Mouse (Mus musculus) limb, embryonic 14.5 days (tissue): ENCODE measurements around the gene Efhc1. TPM values are rescaled to one million over a fixed set of nuclear protein-coding genes. Genes with fewer than 3 reads are reported as not detected.

Experiments
- ATAC-seq: fragments of 200-750 bp; cut with Nextera tagmentation; 2 replicates; pipeline ENCODE4 v1.8.0; 2017; ENCODE audit warnings: low read depth, moderate number of reproducible peaks, moderate TSS enrichment; ENCODE audit not compliant: low FRiP score
- DNase-seq: peaks from one replicate; pipeline ENCODE4 v3.0.0-alpha.2; 2015; ENCODE audit warnings: low spot score
- H3K27ac ChIP-seq: fragments of 300-500 bp; sonication (generic); replicated peaks from 2 replicates; pipeline ENCODE4 v1.5.1; 2014; ENCODE audit warnings: low read depth, mild to moderate bottlenecking, low read length, moderate library complexity, mixed read lengths
- H3K27me3 ChIP-seq: fragments of 300-500 bp; sonication (generic); 2 replicates; pipeline ENCODE4 v1.6.1; 2014; ENCODE audit warnings: low read length, mixed read lengths; ENCODE audit not compliant: control insufficient read depth, insufficient read depth
- H3K36me3 ChIP-seq: fragments of 300-500 bp; sonication (generic); 2 replicates; pipeline ENCODE4 v1.6.1; 2014; ENCODE audit warnings: mild to moderate bottlenecking, low read length, moderate library complexity, mixed read lengths; ENCODE audit not compliant: control insufficient read depth, insufficient read depth
- H3K4me1 ChIP-seq: fragments of 300-500 bp; sonication (generic); 2 replicates; pipeline ENCODE4 v1.6.1; 2014; ENCODE audit warnings: antibody characterized with exemption, low read length, mixed read lengths; ENCODE audit not compliant: control insufficient read depth, insufficient read depth
- H3K4me2 ChIP-seq: fragments of 300-500 bp; sonication (generic); replicated peaks from 2 replicates; pipeline ENCODE4 v1.6.1; 2014; ENCODE audit warnings: low read depth, mild to moderate bottlenecking, low read length, moderate library complexity; ENCODE audit not compliant: severe bottlenecking
- H3K4me3 ChIP-seq: fragments of 300-500 bp; sonication (generic); replicated peaks from 2 replicates; pipeline ENCODE4 v1.5.1; 2014; ENCODE audit warnings: low read length
- H3K9ac ChIP-seq: fragments of 300-500 bp; sonication (generic); 2 replicates; pipeline ENCODE4 v1.6.1; 2014; ENCODE audit warnings: mild to moderate bottlenecking, low read depth, low read length, moderate library complexity; ENCODE audit not compliant: severe bottlenecking
- H3K9me3 ChIP-seq: fragments of 300-500 bp; sonication (generic); 2 replicates; pipeline ENCODE4 v1.6.1; 2016; ENCODE audit warnings: low read length; ENCODE audit not compliant: control insufficient read depth
- POLR2A ChIP-seq: fragments of 200-500 bp; IDR thresholded peaks from 2 replicates; pipeline ENCODE4 v1.8.0; 2012; ENCODE audit warnings: inconsistent platforms, mild to moderate bottlenecking, moderate library complexity, borderline replicate concordance; ENCODE audit not compliant: insufficient read depth, insufficient read length; ENCODE audit errors: extremely low read depth
- WGBS: fragments of 180-500 bp; shearing (Covaris S2); extraction: QIAGEN DNeasy Blood & Tissue Kit; methylation state at CpG from one replicate; pipeline ENCODE4 v1.1.7; 2014; 5-methylcytosine and 5-hydroxymethylcytosine counted together
- polyA plus RNA-seq, 2 experiments: library from polyadenylated mRNA; depleted of rRNA in 1 of 2; stranded (reverse) in 1 of 2; unstranded in 1 of 2; fragments of >200 nt; fragmentation: Nextera tagmentation in 1 of 2; extraction: Ambion mirVana in 1 of 2; gene quantifications; 2 replicates each; pipeline versions ENCODE4 v1.2.1 to v1.2.3; 2012 to 2014

Gene Efhc1
- polyA plus RNA-seq, 2 experiments, result 2.7 to 3.1 TPM

DNA sequence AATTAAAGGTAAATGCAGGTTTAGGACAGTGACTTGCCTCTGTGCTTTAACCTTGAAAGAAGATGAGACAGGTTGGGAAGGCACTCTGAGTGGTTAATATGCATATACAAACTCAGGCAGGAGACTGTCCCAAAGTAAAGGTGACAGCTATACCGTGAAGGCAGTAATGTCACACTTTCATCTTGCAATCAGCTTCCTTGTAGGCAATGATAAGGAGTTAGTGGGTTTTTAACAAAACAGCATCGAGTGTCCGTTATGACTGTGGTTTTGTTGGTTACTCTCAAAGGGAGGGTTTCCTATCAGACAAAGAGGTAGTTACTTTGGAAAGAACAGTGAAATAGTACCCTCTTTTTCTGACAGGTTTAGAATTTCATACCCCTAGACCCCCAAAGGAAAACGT is 22.9 kb upstream of the Efhc1 start:
- no peak overlapping the region for H3K27ac ChIP-seq
- H3K9ac ChIP-seq, result no peak overlapping the region
- no peak for ATAC-seq
- no peak for TF ChIP-seq POLR2A
- peaks cover 3% of the 10 kb centered on the region; the same call in 1 of the 2 replicates for H3K4me1 ChIP-seq
- WGBS, result 51% methylated on average over 4 of the region's 4 CpGs
- no peak overlapping the region for H3K4me3 ChIP-seq
- no peak overlapping the region for H3K4me2 ChIP-seq
- H3K9me3 ChIP-seq, result no peaks in the 10 kb centered on the region
- peaks cover 3% of the 10 kb centered on the region; the same call in 1 of the 2 replicates for H3K36me3 ChIP-seq
- no peaks in the 10 kb centered on the region for H3K27me3 ChIP-seq
- no peak for DNase-seq

GRCm38 (mm10) chr1:20933457-20933856 is 18.0 kb upstream of the Efhc1 start:
- no peaks in the 10 kb centered on the region for H3K27me3 ChIP-seq
- TF ChIP-seq POLR2A, result no peak
- 20% methylated on average over 7 of the region's 7 CpGs for WGBS
- no peak overlapping the region for H3K9ac ChIP-seq
- H3K4me2 ChIP-seq, result no peak overlapping the region
- H3K9me3 ChIP-seq, result no peaks in the 10 kb centered on the region
- H3K27ac ChIP-seq, result no peak overlapping the region
- ATAC-seq (peak; percentile 79), DNase-seq (peak; percentile 76)
- no peak overlapping the region for H3K4me3 ChIP-seq
- peaks cover 3% of the 10 kb centered on the region; the same call in 1 of the 2 replicates for H3K36me3 ChIP-seq
- no peaks in the 10 kb centered on the region for H3K4me1 ChIP-seq

DNA sequence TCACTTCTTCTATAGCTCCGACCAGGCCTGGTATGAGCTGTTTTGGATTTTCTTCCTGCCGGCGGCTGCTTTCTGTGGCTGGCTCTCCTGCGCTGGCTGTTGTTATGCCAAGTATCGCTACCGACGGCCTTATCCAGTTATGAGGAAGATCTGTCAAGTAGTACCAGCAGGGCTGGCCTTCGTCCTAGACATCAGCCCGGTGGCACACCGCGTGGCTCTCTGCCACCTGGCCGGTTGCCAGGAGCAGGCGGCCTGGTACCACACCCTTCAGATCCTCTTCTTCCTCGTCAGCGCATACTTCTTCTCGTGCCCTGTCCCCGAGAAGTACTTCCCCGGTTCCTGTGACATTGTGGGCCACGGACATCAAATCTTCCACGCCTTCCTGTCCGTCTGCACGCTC is 16.3 kb upstream of the Efhc1 start:
- ATAC-seq, result no peak
- Histone ChIP-seq H3K9me3 (no peaks in the 10 kb centered on the region), H3K4me2 (no peak overlapping the region), H3K27ac (no peak overlapping the region), H3K9ac (no peak overlapping the region), H3K4me1 (no peaks in the 10 kb centered on the region), H3K36me3 (peaks cover 3% of the 10 kb centered on the region; the same call in 1 of the 2 replicates), H3K27me3 (no peaks in the 10 kb centered on the region), H3K4me3 (no peak overlapping the region)
- DNase-seq, result no peak
- 89% methylated on average over 22 of the region's 22 CpGs for WGBS
- no peak for TF ChIP-seq POLR2A

DNA sequence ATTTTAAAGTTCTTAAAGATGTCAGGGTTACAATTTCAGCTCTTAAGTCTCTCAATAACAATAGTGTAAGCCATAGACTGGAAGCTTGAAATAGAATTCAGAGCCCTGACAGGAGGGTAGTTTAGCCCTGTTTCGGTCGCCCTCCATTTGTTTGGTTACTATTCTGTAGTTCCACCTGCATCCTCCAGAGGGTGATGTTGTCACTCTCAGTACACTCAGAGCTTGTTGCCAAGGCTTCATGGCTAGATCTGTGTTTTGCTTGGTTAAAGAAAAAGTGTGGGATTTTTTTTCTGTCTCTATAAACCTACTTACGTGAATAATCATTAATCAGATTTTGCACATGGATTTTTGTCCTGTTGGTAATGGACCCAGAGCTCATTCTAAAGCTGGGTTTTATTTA is 12.4 kb upstream of the Efhc1 start:
- no peak overlapping the region for H3K9ac ChIP-seq
- H3K9me3 ChIP-seq, result no peaks in the 10 kb centered on the region
- peak; percentile 50; the same call in 1 of the 2 replicates for ATAC-seq
- H3K27me3 ChIP-seq, result no peaks in the 10 kb centered on the region
- H3K27ac ChIP-seq, result no peak overlapping the region
- H3K36me3 ChIP-seq, result no peaks in the 10 kb centered on the region
- no peak overlapping the region for H3K4me2 ChIP-seq
- H3K4me3 ChIP-seq, result no peak overlapping the region
- TF ChIP-seq POLR2A, result no peak
- H3K4me1 ChIP-seq, result 0 out of 2 replicates have a peak, but pooled peaks cover 3% of the 10 kb centered on the region
- peak; percentile 70 for DNase-seq
- WGBS, result 31% methylated on average over 3 of the region's 3 CpGs

DNA sequence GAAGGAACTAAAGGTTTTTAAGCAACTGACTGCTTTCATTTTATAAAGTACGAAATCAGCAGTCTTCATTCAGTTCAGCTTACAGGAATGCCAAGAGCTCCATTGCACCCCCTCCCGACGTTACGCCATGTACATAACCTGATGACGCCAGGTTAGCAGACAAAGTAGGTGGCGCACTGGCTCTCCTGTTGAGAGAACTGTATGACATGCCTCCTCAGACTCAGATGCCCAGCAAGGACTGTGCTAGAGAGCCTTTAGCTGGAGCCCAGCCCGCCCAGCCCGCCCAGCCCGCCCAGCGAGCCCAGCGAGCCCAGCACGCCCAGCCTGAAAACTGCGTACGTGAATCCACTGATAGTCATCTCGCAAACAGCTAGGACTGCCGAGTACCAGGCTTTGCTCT is 11.3 kb upstream of the Efhc1 start:
- Histone ChIP-seq H3K4me3 (no peak overlapping the region), H3K4me2 (no peak overlapping the region), H3K9me3 (no peaks in the 10 kb centered on the region), H3K27ac (no peak overlapping the region), H3K27me3 (no peaks in the 10 kb centered on the region), H3K9ac (no peak overlapping the region), H3K36me3 (no peaks in the 10 kb centered on the region), H3K4me1 (0 out of 2 replicates have a peak, but pooled peaks cover 3% of the 10 kb centered on the region)
- TF ChIP-seq POLR2A, result no peak
- peak; percentile 44; the same call in 1 of the 2 replicates for ATAC-seq
- 57% methylated on average over 16 of the region's 16 CpGs for WGBS
- no peak for DNase-seq

DNA sequence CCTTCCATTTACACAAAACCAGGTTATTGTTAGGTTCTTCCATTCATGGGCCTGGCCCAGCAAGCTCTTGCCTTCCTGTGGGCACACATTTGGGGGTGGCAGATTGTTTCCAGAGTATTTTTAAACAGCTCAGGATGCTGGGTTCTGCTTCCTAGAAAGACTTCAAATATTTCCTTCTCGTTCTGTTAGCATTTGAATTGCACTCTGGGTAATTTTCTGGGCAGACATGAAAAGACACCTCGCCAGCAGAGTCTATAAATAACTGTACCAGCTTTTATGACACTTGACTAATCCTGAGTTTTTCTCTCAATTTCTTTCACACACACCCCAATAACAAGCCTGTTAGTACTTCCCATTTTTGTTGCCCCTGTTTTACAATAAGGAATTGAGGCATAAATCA is 10.1 kb upstream of the Efhc1 start:
- H3K9ac ChIP-seq, result no peak overlapping the region
- H3K4me2 ChIP-seq, result no peak overlapping the region
- no peak for TF ChIP-seq POLR2A
- no peaks in the 10 kb centered on the region for H3K9me3 ChIP-seq
- no peak for ATAC-seq
- no peak for DNase-seq
- H3K4me1 ChIP-seq, result 0 out of 2 replicates have a peak, but pooled peaks cover 3% of the 10 kb centered on the region
- 31% methylated on average over 2 of the region's 2 CpGs for WGBS
- H3K4me3 ChIP-seq, result no peak overlapping the region
- H3K27me3 ChIP-seq, result no peaks in the 10 kb centered on the region
- no peak overlapping the region for H3K27ac ChIP-seq
- no peaks in the 10 kb centered on the region for H3K36me3 ChIP-seq
